Mouse (Mus musculus) liver, adult 2 months (tissue): ENCODE measurements around the gene Pds5a.
"Not testable (repeated sequence)": the region's sequence is repeated elsewhere in the genome, so short reads cannot be mapped to it uniquely, and the experiment has no call there.

Experiments
- CTCF ChIP-seq: fragments of 200-500 bp; IDR thresholded peaks from 2 replicates; pipeline ENCODE4 v1.5.1; 2011; ENCODE audit warnings: low read depth, low read length, control low read depth
- POLR2A ChIP-seq: fragments of 200-500 bp; IDR thresholded peaks from 2 replicates; pipeline ENCODE4 v1.6.1; 2011; ENCODE audit warnings: low read length, control low read depth; ENCODE audit not compliant: insufficient read depth; ENCODE audit errors: extremely low read depth

DNA sequence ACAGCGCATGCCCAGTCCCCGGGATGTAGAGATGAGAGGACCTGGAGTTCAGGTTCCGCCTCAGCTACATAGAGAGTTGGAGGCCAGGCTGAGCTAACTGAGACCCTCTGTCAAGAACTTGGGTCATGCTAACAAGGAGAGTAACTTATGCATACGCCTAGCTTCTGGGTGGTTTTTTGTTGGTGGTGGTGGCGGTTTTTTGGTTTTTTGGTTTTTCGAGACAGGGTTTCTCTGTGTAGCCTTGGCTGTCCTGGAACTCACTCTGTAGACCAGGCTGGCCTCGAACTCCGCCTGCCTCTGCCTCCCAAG, 19.8 kb upstream of the Pds5a start:
- TF ChIP-seq CTCF, POLR2A: not testable (repeated sequence)
